Mouse (Mus musculus): ENCODE measurements around the gene Ptgr2.

DNA sequence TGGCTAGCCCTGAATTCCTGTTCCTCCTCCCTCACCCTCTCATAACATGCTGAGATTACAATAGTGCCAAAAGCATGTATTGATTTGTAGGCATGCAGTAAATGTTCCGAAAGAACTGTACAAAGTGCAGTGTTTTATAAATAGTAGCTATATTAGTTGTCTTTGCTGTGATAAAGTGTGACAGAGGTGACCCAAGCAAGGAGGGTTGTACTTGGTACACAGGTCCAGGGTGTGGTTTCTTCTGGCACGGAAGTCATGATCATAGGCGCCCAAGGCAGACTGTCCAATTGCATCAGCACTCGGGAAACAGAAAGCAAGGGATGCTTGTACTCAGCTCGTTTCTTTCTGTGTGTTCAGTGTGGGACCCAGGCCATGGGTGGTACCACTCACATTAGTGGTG lies 19.1 kb downstream of the Ptgr2 start:
- TF ChIP-seq CTCF (IDR thresholded peaks at IDR 0.05; ENCODE audit: low read depth) = no peak
- TF ChIP-seq EP300 (IDR thresholded peaks at IDR 0.05; ENCODE audit: low read depth) = peak; percentile 25; the same call in 1 of the 2 replicates

All from liver, postnatal 0 days (tissue).